Mouse (Mus musculus): ENCODE results near the gene Zmym5. TPM values are rescaled to one million over a fixed set of nuclear protein-coding genes. Genes with fewer than 3 reads are reported as not detected.
"Not testable (repeated sequence)": the region's sequence is repeated elsewhere in the genome, so short reads cannot be mapped to it uniquely, and the experiment has no call there.

Gene Zmym5
- polyA plus RNA-seq, 1 experiment from 2014 or later, result 32.4 TPM

GRCm38 (mm10) chr14:56765117-56765516, 46.4 kb downstream of the Zmym5 start:
- peak; percentile 80 for ATAC-seq (ENCODE audit: low FRiP score)
- H3K27ac ChIP-seq; H3K4me1 ChIP-seq; H3K9ac ChIP-seq; H3K4me2 ChIP-seq; H3K9me3 ChIP-seq; H3K27me3 ChIP-seq; H3K4me3 ChIP-seq (replicated peaks): not testable (repeated sequence)
- 95% methylated on average over 2 of the region's 3 CpGs for WGBS
- peaks cover 56% of the 10 kb centered on the region for H3K36me3 ChIP-seq (replicated peaks)

- no peak for ATAC-seq (ENCODE audit: low FRiP score)
- Histone ChIP-seq H3K36me3 (replicated peaks) (peaks cover 58% of the 10 kb centered on the region), H3K9ac (no peak overlapping the region), H3K4me1 (no peaks in the 10 kb centered on the region), H3K27ac (no peak overlapping the region), H3K4me2 (no peak overlapping the region), H3K9me3 (no peaks in the 10 kb centered on the region), H3K4me3 (replicated peaks) (no peak overlapping the region), H3K27me3 (no peaks in the 10 kb centered on the region)
- 95% methylated on average over 4 of the region's 4 CpGs for WGBS
Measured at GRCm38 (mm10) chr14:56751282-56751681, 60.2 kb downstream of the Zmym5 start.

Other genes with a start within 250 kb of the Zmym5 start
- gene Cenpj, start 236.3 kb downstream of the Zmym5 start, polyA plus RNA-seq (2016; fragmentation: Nextera tagmentation; extraction: Ambion mirVana), result 24.1 and 26.8 TPM in 2 replicates
- 1.00 and 1.2 TPM in 2 replicates for gene Parp4, start 236.1 kb downstream of the Zmym5 start, polyA plus RNA-seq (2016; fragmentation: Nextera tagmentation; extraction: Ambion mirVana)
- gene Mphosph8, start 143.5 kb downstream of the Zmym5 start, polyA plus RNA-seq (2016; fragmentation: Nextera tagmentation; extraction: Ambion mirVana), result 53.6 and 57.2 TPM in 2 replicates
- 53.5 and 65.1 TPM in 2 replicates for gene Pspc1, start 33.4 kb downstream of the Zmym5 start, polyA plus RNA-seq (2016; fragmentation: Nextera tagmentation; extraction: Ambion mirVana)
- 88.2 and 89.5 TPM in 2 replicates for gene Zmym2, start 74.9 kb upstream of the Zmym5 start, polyA plus RNA-seq (2016; fragmentation: Nextera tagmentation; extraction: Ambion mirVana)
- gene Gja3, start 246.4 kb upstream of the Zmym5 start, polyA plus RNA-seq (2016; fragmentation: Nextera tagmentation; extraction: Ambion mirVana), result 0.37 and 0.46 TPM in 2 replicates

All from forebrain, embryonic 12.5 days (tissue).